Mouse (Mus musculus): ENCODE measurements at regions not wholly inside any gene's neighbourhood (a gene's known extent, or its start where the extent isn't known, plus 50 kb on each side); places are given as distances from the start of the nearest gene placed in this dataset.

- Histone ChIP-seq H3K27me3 (replicated peaks) (no peaks in the 10 kb centered on the region), H3K9me3 (no peaks in the 10 kb centered on the region), H3K4me2 (no peak overlapping the region), H3K4me3 (no peak overlapping the region), H3K36me3 (replicated peaks) (no peaks in the 10 kb centered on the region), H3K9ac (no peak overlapping the region), H3K27ac (no peak overlapping the region), H3K4me1 (no peaks in the 10 kb centered on the region)
- WGBS: 75% methylated on average over 4 of the region's 4 CpGs
- no peak for ATAC-seq (replicated peaks)
These were observed 1387.8 kb downstream of the Gsdmc2 start for GRCm38 (mm10) chr15:62457051-62457664.

- Histone ChIP-seq H3K27me3 (replicated peaks) (no peaks in the 10 kb centered on the region), H3K9me3 (no peaks in the 10 kb centered on the region), H3K36me3 (replicated peaks) (no peaks in the 10 kb centered on the region), H3K9ac (no peak overlapping the region), H3K27ac (no peak overlapping the region), H3K4me3 (no peak overlapping the region), H3K4me1 (no peaks in the 10 kb centered on the region), H3K4me2 (no peak overlapping the region)
- WGBS: 64% methylated on average over 1 of the region's 1 CpGs
- no peak for ATAC-seq (replicated peaks)
These were observed 1389.0 kb downstream of the Gsdmc2 start for GRCm38 (mm10) chr15:62456020-62456419.

GRCm38 (mm10) chr15:62448116-62448515, 1396.9 kb downstream of the Gsdmc2 start:
- no peaks in the 10 kb centered on the region for H3K4me1 ChIP-seq
- no peaks in the 10 kb centered on the region for H3K27me3 ChIP-seq (replicated peaks)
- ATAC-seq (replicated peaks): no peak
- no peaks in the 10 kb centered on the region for H3K36me3 ChIP-seq (replicated peaks)
- no peak overlapping the region for H3K4me3 ChIP-seq
- H3K4me2 ChIP-seq: no peak overlapping the region
- no peak overlapping the region for H3K27ac ChIP-seq
- H3K9ac ChIP-seq: no peak overlapping the region
- H3K9me3 ChIP-seq: no peaks in the 10 kb centered on the region
- 85% methylated on average over 3 of the region's 3 CpGs for WGBS

GRCm38 (mm10) chr15:62439211-62439610, 1405.8 kb downstream of the Gsdmc2 start:
- no peaks in the 10 kb centered on the region for H3K9me3 ChIP-seq
- no peaks in the 10 kb centered on the region for H3K36me3 ChIP-seq (replicated peaks)
- no peak overlapping the region for H3K9ac ChIP-seq
- 87% methylated on average over 5 of the region's 5 CpGs for WGBS
- no peak overlapping the region for H3K4me2 ChIP-seq
- H3K27me3 ChIP-seq (replicated peaks): no peaks in the 10 kb centered on the region
- no peak for ATAC-seq (replicated peaks)
- H3K4me3 ChIP-seq: no peak overlapping the region
- H3K27ac ChIP-seq: no peak overlapping the region
- H3K4me1 ChIP-seq: no peaks in the 10 kb centered on the region

- Histone ChIP-seq H3K4me1 (no peaks in the 10 kb centered on the region), H3K9me3 (no peaks in the 10 kb centered on the region), H3K4me3 (no peak overlapping the region), H3K4me2 (no peak overlapping the region), H3K27me3 (replicated peaks) (no peaks in the 10 kb centered on the region), H3K9ac (no peak overlapping the region), H3K27ac (no peak overlapping the region), H3K36me3 (replicated peaks) (no peaks in the 10 kb centered on the region)
- ATAC-seq (replicated peaks): no peak
- 86% methylated on average over 5 of the region's 5 CpGs for WGBS
These were observed 1408.3 kb downstream of the Gsdmc2 start for GRCm38 (mm10) chr15:62436631-62437030.

GRCm38 (mm10) chr15:62435141-62435680, 1409.8 kb downstream of the Gsdmc2 start:
- Histone ChIP-seq H3K9me3 (no peaks in the 10 kb centered on the region), H3K4me2 (no peak overlapping the region), H3K27me3 (replicated peaks) (no peaks in the 10 kb centered on the region), H3K36me3 (replicated peaks) (no peaks in the 10 kb centered on the region), H3K4me1 (no peaks in the 10 kb centered on the region), H3K9ac (no peak overlapping the region), H3K27ac (no peak overlapping the region), H3K4me3 (no peak overlapping the region)
- 90% methylated on average over 4 of the region's 4 CpGs for WGBS
- ATAC-seq (replicated peaks): no peak

- Histone ChIP-seq H3K4me3 (no peak overlapping the region), H3K27me3 (replicated peaks) (no peaks in the 10 kb centered on the region)
- 91% methylated on average over 1 of the region's 1 CpGs for WGBS
These were observed 1412.2 kb downstream of the Gsdmc2 start for GRCm38 (mm10) chr15:62432742-62433245.

GRCm38 (mm10) chr15:62431150-62431678, 1413.8 kb downstream of the Gsdmc2 start:
- no peaks in the 10 kb centered on the region for H3K9me3 ChIP-seq
- H3K36me3 ChIP-seq (replicated peaks): no peaks in the 10 kb centered on the region
- ATAC-seq (replicated peaks): no peak
- H3K4me1 ChIP-seq: no peaks in the 10 kb centered on the region
- H3K4me2 ChIP-seq: no peak overlapping the region
- no peaks in the 10 kb centered on the region for H3K27me3 ChIP-seq (replicated peaks)
- H3K4me3 ChIP-seq: no peak overlapping the region
- no peak overlapping the region for H3K9ac ChIP-seq
- H3K27ac ChIP-seq: no peak overlapping the region
- WGBS: 82% methylated on average over 1 of the region's 1 CpGs

More at GRCm38 (mm10) chr15:62432742-62433245, 1412.2 kb downstream of the Gsdmc2 start:
- Histone ChIP-seq H3K4me2 (no peak overlapping the region), H3K4me1 (no peaks in the 10 kb centered on the region), H3K9ac (no peak overlapping the region), H3K9me3 (no peaks in the 10 kb centered on the region), H3K36me3 (replicated peaks) (no peaks in the 10 kb centered on the region), H3K27ac (no peak overlapping the region)
- ATAC-seq (replicated peaks): no peak

GRCm38 (mm10) chr15:62422995-62423394, 1422.0 kb downstream of the Gsdmc2 start:
- H3K27ac ChIP-seq: no peak overlapping the region
- no peaks in the 10 kb centered on the region for H3K27me3 ChIP-seq (replicated peaks)
- H3K9me3 ChIP-seq: no peaks in the 10 kb centered on the region
- ATAC-seq (replicated peaks): no peak
- 79% methylated on average over 5 of the region's 5 CpGs for WGBS
- H3K36me3 ChIP-seq (replicated peaks): no peaks in the 10 kb centered on the region
- no peak overlapping the region for H3K4me3 ChIP-seq
- H3K4me1 ChIP-seq: no peaks in the 10 kb centered on the region
- H3K9ac ChIP-seq: no peak overlapping the region
- H3K4me2 ChIP-seq: no peak overlapping the region

GRCm38 (mm10) chr15:62421073-62421851, 1423.7 kb downstream of the Gsdmc2 start:
- ATAC-seq (replicated peaks): 0 out of 2 replicates have a peak, but pooled peaks have one; percentile 37
- WGBS: 78% methylated on average over 7 of the region's 7 CpGs
- H3K9me3 ChIP-seq: no peaks in the 10 kb centered on the region
- no peak overlapping the region for H3K9ac ChIP-seq
- no peak overlapping the region for H3K27ac ChIP-seq
- no peak overlapping the region for H3K4me3 ChIP-seq
- H3K4me2 ChIP-seq: no peak overlapping the region
- no peaks in the 10 kb centered on the region for H3K36me3 ChIP-seq (replicated peaks)
- H3K27me3 ChIP-seq (replicated peaks): no peaks in the 10 kb centered on the region
- no peaks in the 10 kb centered on the region for H3K4me1 ChIP-seq

- H3K9ac ChIP-seq: no peak overlapping the region
- no peaks in the 10 kb centered on the region for H3K9me3 ChIP-seq
- H3K4me1 ChIP-seq: no peaks in the 10 kb centered on the region
- no peak for ATAC-seq (replicated peaks)
- H3K36me3 ChIP-seq (replicated peaks): no peaks in the 10 kb centered on the region
- no peak overlapping the region for H3K27ac ChIP-seq
- H3K4me2 ChIP-seq: no peak overlapping the region
- H3K4me3 ChIP-seq: no peak overlapping the region
- no peaks in the 10 kb centered on the region for H3K27me3 ChIP-seq (replicated peaks)
These were observed 1428.3 kb downstream of the Gsdmc2 start for GRCm38 (mm10) chr15:62416691-62417090.

GRCm38 (mm10) chr15:62413694-62414093, 1431.3 kb downstream of the Gsdmc2 start:
- H3K9me3 ChIP-seq: no peaks in the 10 kb centered on the region
- no peak overlapping the region for H3K27ac ChIP-seq
- H3K4me1 ChIP-seq: no peaks in the 10 kb centered on the region
- ATAC-seq (replicated peaks): no peak
- H3K4me2 ChIP-seq: no peak overlapping the region
- 93% methylated on average over 2 of the region's 2 CpGs for WGBS
- H3K9ac ChIP-seq: no peak overlapping the region
- no peaks in the 10 kb centered on the region for H3K27me3 ChIP-seq (replicated peaks)
- no peaks in the 10 kb centered on the region for H3K36me3 ChIP-seq (replicated peaks)
- no peak overlapping the region for H3K4me3 ChIP-seq
